Mouse (Mus musculus) limb, embryonic 14.5 days (tissue): ENCODE measurements around the gene Klc1. TPM values are rescaled to one million over a fixed set of nuclear protein-coding genes. Genes with fewer than 3 reads are reported as not detected.

Source experiments
- ATAC-seq: fragments of 200-750 bp; cut with Nextera tagmentation; 2 replicates; pipeline ENCODE4 v1.8.0; 2017; ENCODE audit warnings: low read depth, moderate number of reproducible peaks, moderate TSS enrichment; ENCODE audit not compliant: low FRiP score
- DNase-seq: peaks from one replicate; pipeline ENCODE4 v3.0.0-alpha.2; 2015; ENCODE audit warnings: low spot score
- H3K27ac ChIP-seq: fragments of 300-500 bp; sonication (generic); replicated peaks from 2 replicates; pipeline ENCODE4 v1.5.1; 2014; ENCODE audit warnings: low read depth, mild to moderate bottlenecking, low read length, moderate library complexity, mixed read lengths
- H3K27me3 ChIP-seq: fragments of 300-500 bp; sonication (generic); 2 replicates; pipeline ENCODE4 v1.6.1; 2014; ENCODE audit warnings: low read length, mixed read lengths; ENCODE audit not compliant: control insufficient read depth, insufficient read depth
- H3K36me3 ChIP-seq: fragments of 300-500 bp; sonication (generic); 2 replicates; pipeline ENCODE4 v1.6.1; 2014; ENCODE audit warnings: mild to moderate bottlenecking, low read length, moderate library complexity, mixed read lengths; ENCODE audit not compliant: control insufficient read depth, insufficient read depth
- H3K4me1 ChIP-seq: fragments of 300-500 bp; sonication (generic); 2 replicates; pipeline ENCODE4 v1.6.1; 2014; ENCODE audit warnings: antibody characterized with exemption, low read length, mixed read lengths; ENCODE audit not compliant: control insufficient read depth, insufficient read depth
- H3K4me2 ChIP-seq: fragments of 300-500 bp; sonication (generic); replicated peaks from 2 replicates; pipeline ENCODE4 v1.6.1; 2014; ENCODE audit warnings: low read depth, mild to moderate bottlenecking, low read length, moderate library complexity; ENCODE audit not compliant: severe bottlenecking
- H3K4me3 ChIP-seq: fragments of 300-500 bp; sonication (generic); replicated peaks from 2 replicates; pipeline ENCODE4 v1.5.1; 2014; ENCODE audit warnings: low read length
- H3K9ac ChIP-seq: fragments of 300-500 bp; sonication (generic); 2 replicates; pipeline ENCODE4 v1.6.1; 2014; ENCODE audit warnings: mild to moderate bottlenecking, low read depth, low read length, moderate library complexity; ENCODE audit not compliant: severe bottlenecking
- H3K9me3 ChIP-seq: fragments of 300-500 bp; sonication (generic); 2 replicates; pipeline ENCODE4 v1.6.1; 2016; ENCODE audit warnings: low read length; ENCODE audit not compliant: control insufficient read depth
- POLR2A ChIP-seq: fragments of 200-500 bp; IDR thresholded peaks from 2 replicates; pipeline ENCODE4 v1.8.0; 2012; ENCODE audit warnings: inconsistent platforms, mild to moderate bottlenecking, moderate library complexity, borderline replicate concordance; ENCODE audit not compliant: insufficient read depth, insufficient read length; ENCODE audit errors: extremely low read depth
- WGBS: fragments of 180-500 bp; shearing (Covaris S2); extraction: QIAGEN DNeasy Blood & Tissue Kit; methylation state at CpG from one replicate; pipeline ENCODE4 v1.1.7; 2014; 5-methylcytosine and 5-hydroxymethylcytosine counted together
- polyA plus RNA-seq, 2 experiments: library from polyadenylated mRNA; depleted of rRNA in 1 of 2; stranded (reverse) in 1 of 2; unstranded in 1 of 2; fragments of >200 nt; fragmentation: Nextera tagmentation in 1 of 2; extraction: Ambion mirVana in 1 of 2; gene quantifications; 2 replicates each; pipeline versions ENCODE4 v1.2.1 to v1.2.3; 2012 to 2014

The Klc1 gene
- polyA plus RNA-seq, 2 experiments: 104 to 137 TPM

- H3K4me2 ChIP-seq: no peak overlapping the region
- H3K9ac ChIP-seq: no peak overlapping the region
- WGBS: 69% methylated on average over 7 of the region's 7 CpGs
- ATAC-seq (no peak), DNase-seq (no peak)
- H3K27ac ChIP-seq: no peak overlapping the region
- peaks cover 12% of the 10 kb centered on the region; the same call in 1 of the 2 replicates for H3K4me1 ChIP-seq
- peaks cover 25% of the 10 kb centered on the region for H3K36me3 ChIP-seq
- no peaks in the 10 kb centered on the region for H3K9me3 ChIP-seq
- no peaks in the 10 kb centered on the region for H3K27me3 ChIP-seq
- TF ChIP-seq POLR2A: no peak
- no peak overlapping the region for H3K4me3 ChIP-seq
Measured at GRCm38 (mm10) chr12:111820708-111821107, 62.1 kb downstream of the Klc1 start.

GRCm38 (mm10) chr12:111821931-111822330 is 63.3 kb downstream of the Klc1 start:
- TF ChIP-seq POLR2A: no peak
- no peak overlapping the region for H3K4me3 ChIP-seq
- H3K9me3 ChIP-seq: no peaks in the 10 kb centered on the region
- ATAC-seq: no peak
- DNase-seq: no peak
- H3K27me3 ChIP-seq: no peaks in the 10 kb centered on the region
- H3K27ac ChIP-seq: no peak overlapping the region
- no peak overlapping the region for H3K9ac ChIP-seq
- H3K4me1 ChIP-seq: no peaks in the 10 kb centered on the region
- 64% methylated on average over 4 of the region's 4 CpGs for WGBS
- H3K36me3 ChIP-seq: peaks cover 37% of the 10 kb centered on the region
- H3K4me2 ChIP-seq: no peak overlapping the region

- Histone ChIP-seq H3K4me3 (no peak overlapping the region), H3K9ac (no peak overlapping the region), H3K4me2 (no peak overlapping the region), H3K27ac (no peak overlapping the region), H3K4me1 (no peaks in the 10 kb centered on the region), H3K27me3 (no peaks in the 10 kb centered on the region), H3K9me3 (no peaks in the 10 kb centered on the region), H3K36me3 (peaks cover 89% of the 10 kb centered on the region)
- no peak for DNase-seq
- WGBS: 93% methylated on average over 12 of the region's 12 CpGs
- no peak for ATAC-seq
- TF ChIP-seq POLR2A: no peak
Measured at GRCm38 (mm10) chr12:111827556-111827955, 68.9 kb downstream of the Klc1 start.

- H3K4me3 ChIP-seq: no peak overlapping the region
- no peak overlapping the region for H3K27ac ChIP-seq
- no peaks in the 10 kb centered on the region for H3K4me1 ChIP-seq
- DNase-seq (no peak), ATAC-seq (no peak)
- WGBS: 91% methylated on average over 5 of the region's 5 CpGs
- H3K9me3 ChIP-seq: no peaks in the 10 kb centered on the region
- H3K27me3 ChIP-seq: no peaks in the 10 kb centered on the region
- H3K9ac ChIP-seq: no peak overlapping the region
- TF ChIP-seq POLR2A: no peak
- H3K36me3 ChIP-seq: peaks cover 93% of the 10 kb centered on the region
- no peak overlapping the region for H3K4me2 ChIP-seq
Measured at GRCm38 (mm10) chr12:111829447-111829846, 70.8 kb downstream of the Klc1 start.

GRCm38 (mm10) chr12:111829954-111830353 is 71.3 kb downstream of the Klc1 start:
- Histone ChIP-seq H3K36me3 (peaks cover 93% of the 10 kb centered on the region), H3K9ac (no peak overlapping the region), H3K4me1 (no peaks in the 10 kb centered on the region), H3K4me3 (no peak overlapping the region), H3K4me2 (no peak overlapping the region), H3K27me3 (no peaks in the 10 kb centered on the region), H3K9me3 (no peaks in the 10 kb centered on the region), H3K27ac (no peak overlapping the region)
- no peak for ATAC-seq
- WGBS: 87% methylated on average over 9 of the region's 9 CpGs
- TF ChIP-seq POLR2A: no peak
- no peak for DNase-seq

- Histone ChIP-seq H3K27me3 (no peaks in the 10 kb centered on the region), H3K4me2 (no peak overlapping the region), H3K4me3 (no peak overlapping the region), H3K4me1 (no peaks in the 10 kb centered on the region), H3K27ac (no peak overlapping the region), H3K9ac (no peak overlapping the region), H3K36me3 (peaks cover 93% of the 10 kb centered on the region), H3K9me3 (no peaks in the 10 kb centered on the region)
- ATAC-seq (no peak), DNase-seq (no peak)
- TF ChIP-seq POLR2A: no peak
- 87% methylated on average over 10 of the region's 10 CpGs for WGBS
Measured at GRCm38 (mm10) chr12:111830375-111830774, 71.7 kb downstream of the Klc1 start.
